In the genomic region with DNA sequence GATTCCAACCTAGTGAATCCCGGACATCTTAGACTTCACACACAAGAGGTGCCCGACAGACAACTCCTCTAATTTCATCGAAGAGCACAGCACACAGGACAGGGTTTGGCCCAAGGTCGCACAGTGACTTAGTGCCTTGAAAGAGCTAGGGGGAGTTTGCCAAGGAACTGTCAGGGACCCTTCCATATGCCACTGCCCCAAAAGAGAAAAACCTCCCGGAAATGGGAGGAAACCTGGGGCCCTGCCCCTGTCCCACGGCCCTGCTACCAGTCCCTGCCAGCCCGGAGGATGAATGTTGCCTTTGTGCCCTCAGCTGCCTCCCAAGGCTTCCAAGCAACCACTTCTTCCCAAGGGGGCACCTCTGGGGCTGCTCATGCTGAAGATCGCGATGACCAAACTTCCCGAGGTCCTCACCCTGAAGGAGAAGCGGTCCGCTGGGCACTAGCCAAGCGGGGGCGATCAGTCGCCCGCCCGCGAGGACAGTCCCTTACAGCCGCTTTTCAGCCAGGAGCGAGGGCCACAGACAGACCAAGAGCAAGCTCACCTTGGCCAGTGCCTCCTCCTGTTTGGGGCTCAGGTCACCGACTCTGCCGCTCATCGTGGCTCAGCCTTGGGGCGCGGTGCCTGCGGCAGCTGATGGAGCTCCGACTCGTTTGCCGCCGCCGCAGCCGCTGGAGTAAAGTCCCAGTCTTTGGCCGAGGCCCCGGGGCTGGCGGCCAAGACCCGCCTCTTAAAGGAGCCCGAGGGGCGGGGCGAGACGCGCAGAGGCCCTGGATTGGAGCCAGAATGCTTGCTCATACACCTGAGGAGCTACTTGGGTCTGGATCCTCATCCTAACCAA, we compare ENCODE assay signal across 8 mouse cellular contexts. TPM values are rescaled to one million over a fixed set of nuclear protein-coding genes. Genes with fewer than 3 reads are reported as not detected.
DNase-seq lines count a peak whose midpoint lies in the region; ATAC-seq and TF ChIP-seq lines count a peak whose summit lies in the region.

No protein-coding gene starts in this region.

- H3K79me2 ChIP-seq in C2C12 (ENCODE audit: control insufficient read depth, insufficient read depth): no peaks in the 10 kb centered on the region

- no peaks in the 10 kb centered on the region for H3K27me3 ChIP-seq in C2C12 (ENCODE audit: control insufficient read depth, insufficient read depth, insufficient read length)
- H3K27me3 ChIP-seq in embryonic facial prominence, embryonic 14.5 days (replicated peaks; ENCODE audit: control insufficient read depth, insufficient read depth, low read length): peaks cover 13% of the 10 kb centered on the region
- no peaks in the 10 kb centered on the region for H3K27me3 ChIP-seq in kidney, adult 2 months (replicated peaks; ENCODE audit: control insufficient read depth, insufficient read depth, low read length)
- peaks cover 13% of the 10 kb centered on the region; the same call in 1 of the 2 replicates for H3K27me3 ChIP-seq in limb, embryonic 15.5 days
- peaks cover 5% of the 10 kb centered on the region; the same call in 1 of the 2 replicates for H3K27me3 ChIP-seq in midbrain, postnatal 0 days (ENCODE audit: insufficient read depth, low read length)
- H3K27me3 ChIP-seq in splenic B cell, adult 2 months (ENCODE audit: control insufficient read depth, insufficient read depth, low read length, poor library complexity, severe bottlenecking): no peaks in the 10 kb centered on the region

- no peaks in the 10 kb centered on the region for H3K36me3 ChIP-seq in C2C12 (ENCODE audit: control insufficient read depth, insufficient read depth)
- no peaks in the 10 kb centered on the region for H3K36me3 ChIP-seq in embryonic facial prominence, embryonic 14.5 days (ENCODE audit: control insufficient read depth, insufficient read depth, low read length)
- H3K36me3 ChIP-seq in kidney, adult 2 months (ENCODE audit: control insufficient read depth, insufficient read depth, low read length): no peaks in the 10 kb centered on the region
- H3K36me3 ChIP-seq in limb, embryonic 15.5 days: no peaks in the 10 kb centered on the region
- no peaks in the 10 kb centered on the region for H3K36me3 ChIP-seq in midbrain, postnatal 0 days (ENCODE audit: insufficient read depth, low read length)
- H3K36me3 ChIP-seq in splenic B cell, adult 2 months (ENCODE audit: control insufficient read depth, insufficient read depth, low read length, poor library complexity, severe bottlenecking): no peaks in the 10 kb centered on the region

- H3K4me1 ChIP-seq in embryonic facial prominence, embryonic 14.5 days (ENCODE audit: control insufficient read depth, insufficient read depth, low read length): peaks cover 6% of the 10 kb centered on the region
- no peaks in the 10 kb centered on the region for H3K4me1 ChIP-seq in kidney, adult 2 months (ENCODE audit: control insufficient read depth, insufficient read depth, low read length)
- peaks cover 19% of the 10 kb centered on the region for H3K4me1 ChIP-seq in limb, embryonic 15.5 days
- H3K4me1 ChIP-seq in midbrain, postnatal 0 days (ENCODE audit: insufficient read depth, low read length): peaks cover 12% of the 10 kb centered on the region

- H3K79me3 ChIP-seq in C2C12 (ENCODE audit: low read depth): no peaks in the 10 kb centered on the region

- no peak for TF ChIP-seq CTCF in C2C12 (IDR thresholded peaks at IDR 0.05; ENCODE audit: control insufficient read depth, insufficient read depth, insufficient read length)
- no peak for TF ChIP-seq CTCF in kidney, adult 2 months (conservative IDR thresholded peaks at IDR 0.05; ENCODE audit: insufficient read depth, insufficient read length, low read depth, low read length)
- TF ChIP-seq CTCF in midbrain, postnatal 0 days (IDR thresholded peaks at IDR 0.05): no peak

- H3K4me2 ChIP-seq in embryonic facial prominence, embryonic 14.5 days (ENCODE audit: low read depth, low read length): peak overlapping the region; percentile 96
- H3K4me2 ChIP-seq in limb, embryonic 15.5 days: peak overlapping the region; percentile 94
- peak overlapping the region; percentile 87 for H3K4me2 ChIP-seq in midbrain, postnatal 0 days (ENCODE audit: low read depth, low read length, poor library complexity, severe bottlenecking)

- H3ac ChIP-seq in C2C12 (ENCODE audit: control insufficient read depth, insufficient read length, low read depth): peak overlapping the region; percentile 89

- H3K27ac ChIP-seq in embryonic facial prominence, embryonic 14.5 days (replicated peaks; ENCODE audit: low read depth, low read length): peak overlapping the region; percentile 65
- H3K27ac ChIP-seq in kidney, adult 2 months (ENCODE audit: insufficient read depth, low read depth, low read length): no peak overlapping the region
- H3K27ac ChIP-seq in limb, embryonic 15.5 days: peak overlapping the region; percentile 78
- peak overlapping the region; percentile 68 for H3K27ac ChIP-seq in midbrain, postnatal 0 days (ENCODE audit: low read depth, low read length)

- H3K9ac ChIP-seq in embryonic facial prominence, embryonic 14.5 days (ENCODE audit: low read depth, low read length): peak overlapping the region; percentile 76
- peak overlapping the region; percentile 58 for H3K9ac ChIP-seq in limb, embryonic 15.5 days
- peak overlapping the region; percentile 68 for H3K9ac ChIP-seq in midbrain, postnatal 0 days (replicated peaks; ENCODE audit: low read length, poor library complexity, severe bottlenecking)

- peak; percentile 48 for ATAC-seq in embryonic facial prominence, embryonic 14.5 days (ENCODE audit: low read depth)
- ATAC-seq in limb, embryonic 15.5 days (ENCODE audit: insufficient number of reproducible peaks, low FRiP score, low TSS enrichment, low read depth): peak; percentile 36; the same call in 1 of the 2 replicates
- ATAC-seq in midbrain, postnatal 0 days (ENCODE audit: low FRiP score): peak; percentile 69

- WGBS in embryonic facial prominence, embryonic 14.5 days: 3% methylated on average over 34 of the region's 41 CpGs
- WGBS in kidney, adult 2 months: 4% methylated on average over 41 of the region's 41 CpGs
- WGBS in limb, embryonic 15.5 days: 3% methylated on average over 41 of the region's 41 CpGs
- WGBS in midbrain, postnatal 0 days: 1% methylated on average over 39 of the region's 41 CpGs

- peak overlapping the region; percentile 25 for H3K4me3 ChIP-seq in C2C12 (ENCODE audit: insufficient read depth, poor library complexity, severe bottlenecking)
- H3K4me3 ChIP-seq in embryonic facial prominence, embryonic 14.5 days (ENCODE audit: low read depth, low read length): peak overlapping the region; percentile 57
- H3K4me3 ChIP-seq in kidney, adult 2 months (ENCODE audit: insufficient read depth, low read depth, low read length): peak overlapping the region; percentile 54
- H3K4me3 ChIP-seq in limb, embryonic 15.5 days: peak overlapping the region; percentile 53
- peak overlapping the region; percentile 63 for H3K4me3 ChIP-seq in midbrain, postnatal 0 days (ENCODE audit: low read depth, low read length)

- DNase-seq in adrenal gland, postnatal 25 days: peak; percentile 59
- DNase-seq in embryonic facial prominence, embryonic 14.5 days (ENCODE audit: low spot score): peak; percentile 84
- peak; percentile 49 to 60 for DNase-seq in heart, adult 9 months (ENCODE audit: low spot score in 2 of 2)
- DNase-seq in kidney, adult 2 months: peak; percentile 87
- DNase-seq in midbrain, postnatal 0 days (ENCODE audit: low spot score): peak; percentile 84
- peak; percentile 31 for DNase-seq in splenic B cell, adult 2 months (ENCODE audit: low read depth, low spot score)

- no peaks in the 10 kb centered on the region for H3K9me3 ChIP-seq in embryonic facial prominence, embryonic 14.5 days (ENCODE audit: control insufficient read depth, low read length)
- H3K9me3 ChIP-seq in limb, embryonic 15.5 days: no peaks in the 10 kb centered on the region
- H3K9me3 ChIP-seq in midbrain, postnatal 0 days (ENCODE audit: low read length): no peaks in the 10 kb centered on the region

- no peak for TF ChIP-seq POLR2A in kidney, adult 2 months (IDR thresholded peaks at IDR 0.05; ENCODE audit: low read depth, low read length)

RNA-seq across cellular contexts. Expression of gene Sec14l2, which starts 4.9 kb away (rescaled TPM):
- polyA plus RNA-seq in C2C12 (2012; fragmentation: generic; extraction: Trizol): 7.3 TPM
- total RNA-seq in adrenal gland, postnatal 25 days (2021): 1.8 and 4.1 TPM in 2 replicates
- polyA plus RNA-seq in embryonic facial prominence, embryonic 14.5 days (2014; fragmentation: Nextera tagmentation; extraction: Ambion mirVana): 2.2 and 3.2 TPM in 2 replicates
- 1.5 and 1.8 TPM in 2 replicates for polyA plus RNA-seq in kidney, adult 2 months (2012; rRNA removed)
- polyA plus RNA-seq in limb, embryonic 15.5 days (2015; fragmentation: Nextera tagmentation; extraction: Ambion mirVana): 1.9 and 2.0 TPM in 2 replicates
- total RNA-seq in midbrain, postnatal 0 days (2014; rRNA removed): 8.2 and 13.2 TPM in 2 replicates
- polyA plus RNA-seq in midbrain, postnatal 0 days (2015; fragmentation: Nextera tagmentation; extraction: Ambion mirVana): 5.5 and 6.9 TPM in 2 replicates

RNA-seq across cellular contexts. Expression of gene Rnf215, which starts 16.7 kb away (rescaled TPM):
- polyA plus RNA-seq in C2C12 (2012; fragmentation: generic; extraction: Trizol): 13.6 TPM
- 26.1 and 31.6 TPM in 2 replicates for total RNA-seq in adrenal gland, postnatal 25 days (2021)
- 34.8 and 36.5 TPM in 2 replicates for polyA plus RNA-seq in embryonic facial prominence, embryonic 14.5 days (2014; fragmentation: Nextera tagmentation; extraction: Ambion mirVana)
- polyA plus RNA-seq in kidney, adult 2 months (2012; rRNA removed): 25.2 and 26.7 TPM in 2 replicates
- polyA plus RNA-seq in limb, embryonic 15.5 days (2015; fragmentation: Nextera tagmentation; extraction: Ambion mirVana): 30.8 and 35.5 TPM in 2 replicates
- 93.8 and 112 TPM in 2 replicates for total RNA-seq in midbrain, postnatal 0 days (2014; rRNA removed)
- 49.2 and 52.9 TPM in 2 replicates for polyA plus RNA-seq in midbrain, postnatal 0 days (2015; fragmentation: Nextera tagmentation; extraction: Ambion mirVana)

RNA-seq across cellular contexts. Expression of gene Mtfp1, which starts 23.1 kb away (rescaled TPM):
- polyA plus RNA-seq in C2C12 (2012; fragmentation: generic; extraction: Trizol): 10.8 TPM
- 14.5 and 21.9 TPM in 2 replicates for total RNA-seq in adrenal gland, postnatal 25 days (2021)
- polyA plus RNA-seq in embryonic facial prominence, embryonic 14.5 days (2014; fragmentation: Nextera tagmentation; extraction: Ambion mirVana): 7.5 and 8.1 TPM in 2 replicates
- polyA plus RNA-seq in kidney, adult 2 months (2012; rRNA removed): 30.1 and 31.2 TPM in 2 replicates
- polyA plus RNA-seq in limb, embryonic 15.5 days (2015; fragmentation: Nextera tagmentation; extraction: Ambion mirVana): 5.5 and 6.1 TPM in 2 replicates
- total RNA-seq in midbrain, postnatal 0 days (2014; rRNA removed): 13.5 and 17.7 TPM in 2 replicates
- polyA plus RNA-seq in midbrain, postnatal 0 days (2015; fragmentation: Nextera tagmentation; extraction: Ambion mirVana): 15.4 and 19.6 TPM in 2 replicates

RNA-seq across cellular contexts. Expression of gene Ccdc157, which starts 41.8 kb away (rescaled TPM):
- 3.7 TPM for polyA plus RNA-seq in C2C12 (2012; fragmentation: generic; extraction: Trizol)
- 11.8 and 14.0 TPM in 2 replicates for total RNA-seq in adrenal gland, postnatal 25 days (2021)
- polyA plus RNA-seq in embryonic facial prominence, embryonic 14.5 days (2014; fragmentation: Nextera tagmentation; extraction: Ambion mirVana): 6.1 and 6.7 TPM in 2 replicates
- 9.6 and 12.1 TPM in 2 replicates for polyA plus RNA-seq in kidney, adult 2 months (2012; rRNA removed)
- 10.9 and 12.3 TPM in 2 replicates for polyA plus RNA-seq in limb, embryonic 15.5 days (2015; fragmentation: Nextera tagmentation; extraction: Ambion mirVana)
- total RNA-seq in midbrain, postnatal 0 days (2014; rRNA removed): 22.0 and 23.3 TPM in 2 replicates
- 9.0 and 10.7 TPM in 2 replicates for polyA plus RNA-seq in midbrain, postnatal 0 days (2015; fragmentation: Nextera tagmentation; extraction: Ambion mirVana)

RNA-seq across cellular contexts. Expression of gene Sf3a1, which starts 41.8 kb away (rescaled TPM):
- polyA plus RNA-seq in C2C12 (2012; fragmentation: generic; extraction: Trizol): 64.9 TPM
- 42.1 and 45.6 TPM in 2 replicates for total RNA-seq in adrenal gland, postnatal 25 days (2021)
- 51.4 and 54.0 TPM in 2 replicates for polyA plus RNA-seq in embryonic facial prominence, embryonic 14.5 days (2014; fragmentation: Nextera tagmentation; extraction: Ambion mirVana)
- polyA plus RNA-seq in kidney, adult 2 months (2012; rRNA removed): 21.0 and 21.1 TPM in 2 replicates
- 44.9 and 45.2 TPM in 2 replicates for polyA plus RNA-seq in limb, embryonic 15.5 days (2015; fragmentation: Nextera tagmentation; extraction: Ambion mirVana)
- total RNA-seq in midbrain, postnatal 0 days (2014; rRNA removed): 46.0 and 49.6 TPM in 2 replicates
- 34.2 and 37.3 TPM in 2 replicates for polyA plus RNA-seq in midbrain, postnatal 0 days (2015; fragmentation: Nextera tagmentation; extraction: Ambion mirVana)

Comparison
In these comparisons a context has a peak if more than half of its experiments do, and no peak if none do; other contexts are left out.
1. DNase-seq: peak in every context shown above with its lines; median percentile 87 in kidney, adult 2 months; 84 in embryonic facial prominence, embryonic 14.5 days; 84 in midbrain, postnatal 0 days; 59 in adrenal gland, postnatal 25 days; 54 in heart, adult 9 months; 31 in splenic B cell, adult 2 months.